Mouse (Mus musculus): ENCODE measurements around the gene Sf3b3. TPM values are rescaled to one million over a fixed set of nuclear protein-coding genes. Genes with fewer than 3 reads are reported as not detected.

Sf3b3 gene
- polyA plus RNA-seq, 1 experiment, result 81.3 TPM

DNA sequence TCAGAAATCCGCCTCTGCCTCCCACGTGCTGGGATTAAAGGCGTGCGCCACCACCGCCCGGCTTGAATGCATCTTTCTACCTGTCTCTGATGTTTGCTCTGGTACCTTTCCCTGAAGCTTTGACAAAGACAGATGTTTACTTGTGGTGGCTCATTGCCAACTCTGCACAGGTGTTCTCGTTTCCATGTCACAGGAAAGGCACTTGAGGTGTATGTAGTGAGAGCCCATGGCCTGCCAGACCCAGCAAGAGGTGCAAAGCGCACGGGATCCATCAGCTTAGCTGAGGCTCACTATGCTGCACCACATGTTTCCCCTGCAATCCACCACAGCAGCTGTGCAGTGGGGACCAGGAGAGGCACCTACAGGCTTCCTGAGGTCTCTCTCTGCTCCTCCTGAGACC is 42.7 kb downstream of the Sf3b3 start:
- TF ChIP-seq POLR2A (IDR thresholded peaks at IDR 0.05; ENCODE audit: borderline replicate concordance, extremely low read depth, insufficient read depth, insufficient read length, poor library complexity, severe bottlenecking), result no peak
- no peak for TF ChIP-seq CTCF (IDR thresholded peaks at IDR 0.05; ENCODE audit: borderline replicate concordance, extremely low read depth, insufficient read depth, insufficient read length)
- no peak for DNase-seq (ENCODE audit: low read depth)

DNA sequence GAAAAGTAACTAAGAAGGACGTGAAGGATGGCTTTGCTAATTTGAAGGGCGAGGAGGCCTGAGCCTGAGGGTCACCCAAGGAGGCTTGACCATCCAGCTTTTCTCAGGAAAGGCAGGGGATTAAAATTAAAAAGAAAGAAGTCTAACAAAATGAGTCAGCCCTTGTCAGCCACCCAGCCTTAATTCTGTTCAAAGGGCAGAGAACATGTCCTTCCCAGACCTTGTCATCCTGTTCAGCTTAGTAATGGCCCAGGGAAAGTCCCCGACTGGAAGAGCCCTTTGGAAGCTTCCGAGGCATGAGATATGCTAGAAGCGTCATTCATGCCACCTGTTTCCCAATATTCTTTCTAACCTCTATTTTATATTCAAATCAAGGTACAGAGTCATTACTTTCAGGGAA is 43.6 kb downstream of the Sf3b3 start:
- TF ChIP-seq POLR2A (IDR thresholded peaks at IDR 0.05; ENCODE audit: borderline replicate concordance, extremely low read depth, insufficient read depth, insufficient read length, poor library complexity, severe bottlenecking) (no peak), CTCF (IDR thresholded peaks at IDR 0.05; ENCODE audit: borderline replicate concordance, extremely low read depth, insufficient read depth, insufficient read length) (no peak)

DNA sequence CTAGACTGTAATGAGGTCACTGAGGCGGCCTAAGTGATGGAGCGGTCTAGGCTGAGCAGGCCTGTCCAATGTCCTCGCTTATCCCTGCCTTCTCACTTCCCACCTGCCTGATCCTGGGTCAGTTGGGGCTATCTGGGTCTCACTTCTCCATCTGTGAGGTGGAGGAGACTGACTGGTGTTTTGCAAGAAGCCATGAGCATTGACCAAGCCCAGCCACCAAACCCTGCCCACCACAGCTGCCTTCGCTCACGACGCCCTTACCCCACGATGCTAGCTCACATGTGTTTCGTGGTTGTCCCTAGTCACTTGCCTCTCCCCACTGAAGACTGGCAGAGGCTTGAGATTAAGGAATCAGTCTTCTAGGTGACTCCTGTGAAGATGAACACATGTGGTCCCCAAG is 49.5 kb downstream of the Sf3b3 start:
- DNase-seq (ENCODE audit: low read depth), result no peak
- TF ChIP-seq POLR2A (IDR thresholded peaks at IDR 0.05; ENCODE audit: borderline replicate concordance, extremely low read depth, insufficient read depth, insufficient read length, poor library complexity, severe bottlenecking), result no peak
- no peak for TF ChIP-seq CTCF (IDR thresholded peaks at IDR 0.05; ENCODE audit: borderline replicate concordance, extremely low read depth, insufficient read depth, insufficient read length)

More for the DNA sequence above, 43.6 kb downstream of the Sf3b3 start:
- DNase-seq (ENCODE audit: low read depth), result no peak

DNA sequence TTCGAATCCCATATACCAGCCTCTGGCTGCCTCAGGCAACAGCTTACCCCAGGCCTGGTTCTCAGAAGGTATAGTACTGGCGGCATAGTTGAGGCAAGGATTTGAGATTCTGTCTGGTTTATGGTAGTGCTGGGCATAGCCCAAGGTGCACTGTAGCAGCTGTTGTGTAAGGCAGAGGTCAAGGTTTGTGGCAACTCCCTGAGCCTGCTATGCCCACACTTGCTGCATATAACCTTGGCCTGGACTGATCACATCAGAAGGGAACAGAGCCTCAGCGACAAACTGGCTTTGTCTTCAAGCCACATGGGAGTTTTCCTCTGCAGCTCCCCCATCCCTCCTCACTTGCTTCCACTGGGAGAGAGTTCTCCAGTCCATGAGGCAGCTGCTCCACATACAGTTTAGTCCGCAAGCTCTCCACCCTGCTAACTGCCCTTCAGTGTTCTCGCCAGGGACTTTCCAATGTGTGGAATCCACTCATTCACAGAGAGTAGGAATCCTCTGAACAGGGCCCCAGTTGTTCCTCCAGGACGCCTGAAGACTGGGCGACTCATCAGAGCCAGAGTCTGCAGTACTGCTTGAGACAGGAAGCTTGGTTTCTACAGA is 52.1 kb downstream of the Sf3b3 start:
- TF ChIP-seq CTCF (IDR thresholded peaks at IDR 0.05; ENCODE audit: borderline replicate concordance, extremely low read depth, insufficient read depth, insufficient read length), result no peak
- no peak for DNase-seq (ENCODE audit: low read depth)

DNA sequence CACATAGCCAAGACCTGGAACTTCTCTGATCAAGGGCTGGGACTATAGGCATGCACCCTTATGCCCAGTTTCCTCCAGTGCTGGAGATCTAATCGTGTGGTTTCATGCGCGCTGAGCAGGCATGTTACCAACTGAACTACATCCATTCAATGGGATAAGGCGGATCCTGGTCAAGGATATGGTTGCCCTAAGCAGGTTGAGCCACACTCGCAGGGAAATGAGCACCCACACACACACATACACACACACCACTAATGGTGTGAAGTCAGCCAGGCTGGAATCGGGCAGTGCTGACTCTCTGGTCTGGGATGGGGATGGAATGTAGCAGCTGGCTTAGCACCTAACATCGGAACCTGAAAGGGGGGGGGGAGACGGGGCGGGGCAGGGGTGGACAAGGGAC is 52.7 kb downstream of the Sf3b3 start:
- DNase-seq (ENCODE audit: low read depth), result no peak
- TF ChIP-seq CTCF (IDR thresholded peaks at IDR 0.05; ENCODE audit: borderline replicate concordance, extremely low read depth, insufficient read depth, insufficient read length) (no peak), POLR2A (IDR thresholded peaks at IDR 0.05; ENCODE audit: borderline replicate concordance, extremely low read depth, insufficient read depth, insufficient read length, poor library complexity, severe bottlenecking) (no peak)

DNA sequence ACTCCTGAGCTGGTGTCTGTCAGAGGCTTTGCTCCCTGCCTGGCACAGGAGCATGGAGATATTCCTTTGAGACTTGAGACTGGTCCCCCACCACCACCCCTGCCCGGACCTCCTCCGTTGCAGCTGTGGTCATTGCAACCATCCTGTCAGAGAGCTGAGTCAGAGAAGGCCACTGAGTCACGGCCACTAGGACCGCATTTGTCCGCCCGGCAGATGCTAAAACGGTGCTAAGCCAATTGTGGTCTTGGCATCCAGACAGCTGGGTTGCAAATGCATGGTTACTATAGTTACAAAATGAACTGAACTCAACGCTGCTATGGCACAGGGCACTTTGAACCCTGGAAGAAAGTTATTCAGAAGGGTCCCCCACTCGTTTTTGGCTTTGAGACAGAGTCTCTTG is 53.1 kb downstream of the Sf3b3 start:
- TF ChIP-seq POLR2A (IDR thresholded peaks at IDR 0.05; ENCODE audit: borderline replicate concordance, extremely low read depth, insufficient read depth, insufficient read length, poor library complexity, severe bottlenecking) (no peak), CTCF (IDR thresholded peaks at IDR 0.05; ENCODE audit: borderline replicate concordance, extremely low read depth, insufficient read depth, insufficient read length) (no peak)
- peak; percentile 6 for DNase-seq (ENCODE audit: low read depth)

DNA sequence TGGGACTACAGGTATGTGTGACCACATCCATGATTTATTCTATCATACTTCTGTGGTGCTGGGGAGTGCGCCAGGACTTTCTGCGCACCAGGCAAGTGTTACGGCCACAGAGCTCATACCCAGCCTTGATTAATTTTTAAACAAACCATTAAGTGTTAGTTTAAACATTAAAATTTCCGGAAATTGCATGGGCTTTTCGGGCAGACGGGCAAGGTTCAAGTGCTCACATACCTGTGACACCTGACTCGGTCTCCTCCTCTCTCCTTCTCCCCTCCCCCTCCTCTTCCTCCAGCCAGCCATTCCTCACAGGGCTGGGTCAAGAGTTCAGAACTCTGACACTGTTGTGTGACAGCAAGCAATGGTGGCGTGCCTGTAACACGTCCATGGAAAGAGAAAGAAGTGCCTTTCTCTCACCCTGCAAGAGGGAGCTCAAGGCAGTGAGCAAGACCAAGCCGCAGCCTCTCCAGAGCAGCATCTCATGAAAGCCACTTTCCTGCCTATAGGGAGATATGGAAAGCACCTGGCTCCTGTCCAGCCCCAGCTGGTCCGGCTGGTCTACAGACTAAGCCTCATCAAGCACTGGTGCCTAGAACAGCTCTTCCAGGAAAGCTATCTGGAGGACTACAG is 53.9 kb downstream of the Sf3b3 start:
- TF ChIP-seq POLR2A (IDR thresholded peaks at IDR 0.05; ENCODE audit: borderline replicate concordance, extremely low read depth, insufficient read depth, insufficient read length, poor library complexity, severe bottlenecking) (no peak), CTCF (IDR thresholded peaks at IDR 0.05; ENCODE audit: borderline replicate concordance, extremely low read depth, insufficient read depth, insufficient read length) (no peak)
- DNase-seq (ENCODE audit: low read depth), result peak; percentile 57

DNA sequence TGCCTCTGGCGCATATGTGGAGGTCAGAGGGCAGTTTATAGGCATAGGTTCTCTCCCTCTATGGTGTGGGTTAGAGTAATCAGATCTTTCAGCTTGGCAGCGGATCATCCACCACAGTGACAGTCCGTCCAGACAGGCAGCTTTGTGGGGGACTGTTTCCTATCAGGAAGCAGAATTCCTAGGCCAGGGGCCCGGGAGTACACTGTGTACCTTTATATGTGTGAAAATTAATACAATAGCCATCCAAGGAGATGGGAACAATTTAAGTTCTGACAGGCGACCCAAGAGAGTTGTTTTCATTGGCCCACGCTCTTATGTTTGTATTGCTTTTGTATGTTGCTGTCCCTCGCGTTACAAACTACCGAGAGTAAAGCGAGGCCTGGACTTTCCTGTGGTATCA is 55.4 kb downstream of the Sf3b3 start:
- no peak for TF ChIP-seq POLR2A (IDR thresholded peaks at IDR 0.05; ENCODE audit: borderline replicate concordance, extremely low read depth, insufficient read depth, insufficient read length, poor library complexity, severe bottlenecking)
- TF ChIP-seq CTCF (IDR thresholded peaks at IDR 0.05; ENCODE audit: borderline replicate concordance, extremely low read depth, insufficient read depth, insufficient read length), result no peak
- no peak for DNase-seq (ENCODE audit: low read depth)

DNA sequence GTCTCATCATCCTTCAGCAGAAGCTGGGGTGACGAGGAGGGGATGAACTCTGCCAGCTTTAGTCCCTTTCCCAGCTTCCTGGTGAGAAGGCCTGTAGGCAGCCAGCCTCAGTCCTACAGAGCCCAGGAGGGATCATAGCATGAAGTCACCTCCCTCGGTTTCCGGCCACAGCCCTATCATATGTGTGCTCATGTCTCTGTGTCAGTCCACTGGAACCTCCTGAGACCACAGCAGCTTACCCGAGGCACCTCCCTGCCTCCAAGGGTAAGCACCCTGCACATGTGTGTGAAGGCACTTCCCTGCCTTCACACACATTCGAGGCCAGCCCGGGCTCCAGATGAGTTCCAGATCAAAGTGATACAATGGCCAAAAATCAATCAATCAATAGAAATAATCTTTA is 56.3 kb downstream of the Sf3b3 start:
- TF ChIP-seq POLR2A (IDR thresholded peaks at IDR 0.05; ENCODE audit: borderline replicate concordance, extremely low read depth, insufficient read depth, insufficient read length, poor library complexity, severe bottlenecking) (no peak), CTCF (IDR thresholded peaks at IDR 0.05; ENCODE audit: borderline replicate concordance, extremely low read depth, insufficient read depth, insufficient read length) (no peak)
- no peak for DNase-seq (ENCODE audit: low read depth)

DNA sequence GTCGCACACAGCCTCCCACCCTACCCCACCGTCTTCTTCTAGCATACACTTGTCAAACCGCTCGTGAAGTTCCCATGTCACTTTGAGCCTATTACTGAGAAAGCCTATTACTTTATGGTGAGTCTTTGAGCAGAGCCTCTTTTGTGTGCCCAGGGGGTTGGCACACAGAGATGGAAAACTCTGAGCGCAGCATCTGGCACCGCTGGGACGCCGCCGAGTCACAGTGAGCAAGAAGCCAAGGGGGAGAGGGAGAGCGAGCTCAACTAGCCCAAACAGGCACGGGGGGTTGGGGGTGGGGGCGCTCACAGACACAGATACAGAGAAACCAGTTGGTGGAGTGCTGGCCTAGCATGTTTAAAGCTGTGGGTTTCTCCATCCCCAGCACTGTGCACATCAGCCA is 57.0 kb downstream of the Sf3b3 start:
- DNase-seq (ENCODE audit: low read depth), result peak; percentile 5
- TF ChIP-seq CTCF (IDR thresholded peaks at IDR 0.05; ENCODE audit: borderline replicate concordance, extremely low read depth, insufficient read depth, insufficient read length), result no peak
- no peak for TF ChIP-seq POLR2A (IDR thresholded peaks at IDR 0.05; ENCODE audit: borderline replicate concordance, extremely low read depth, insufficient read depth, insufficient read length, poor library complexity, severe bottlenecking)

DNA sequence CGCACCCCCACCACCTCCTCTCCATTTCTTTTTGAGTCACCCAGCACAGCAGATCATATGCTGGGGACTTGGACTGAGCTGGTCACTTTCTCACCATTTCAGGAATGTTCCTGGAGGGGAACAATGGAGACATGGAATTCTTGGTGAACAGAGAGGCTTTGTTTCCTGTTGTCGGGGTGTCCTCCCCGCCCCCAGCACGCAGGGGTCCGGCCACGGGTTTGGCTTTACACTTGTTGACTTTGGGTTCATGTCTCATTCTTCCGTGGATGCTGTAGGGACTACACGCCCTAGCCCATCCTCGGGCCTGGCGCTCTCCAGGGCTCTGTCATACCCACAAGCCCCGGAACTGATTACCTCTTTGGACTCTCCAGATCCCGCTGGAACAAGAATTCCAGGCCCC is 57.6 kb downstream of the Sf3b3 start:
- no peak for DNase-seq (ENCODE audit: low read depth)
- TF ChIP-seq CTCF (IDR thresholded peaks at IDR 0.05; ENCODE audit: borderline replicate concordance, extremely low read depth, insufficient read depth, insufficient read length) (no peak), POLR2A (IDR thresholded peaks at IDR 0.05; ENCODE audit: borderline replicate concordance, extremely low read depth, insufficient read depth, insufficient read length, poor library complexity, severe bottlenecking) (no peak)

DNA sequence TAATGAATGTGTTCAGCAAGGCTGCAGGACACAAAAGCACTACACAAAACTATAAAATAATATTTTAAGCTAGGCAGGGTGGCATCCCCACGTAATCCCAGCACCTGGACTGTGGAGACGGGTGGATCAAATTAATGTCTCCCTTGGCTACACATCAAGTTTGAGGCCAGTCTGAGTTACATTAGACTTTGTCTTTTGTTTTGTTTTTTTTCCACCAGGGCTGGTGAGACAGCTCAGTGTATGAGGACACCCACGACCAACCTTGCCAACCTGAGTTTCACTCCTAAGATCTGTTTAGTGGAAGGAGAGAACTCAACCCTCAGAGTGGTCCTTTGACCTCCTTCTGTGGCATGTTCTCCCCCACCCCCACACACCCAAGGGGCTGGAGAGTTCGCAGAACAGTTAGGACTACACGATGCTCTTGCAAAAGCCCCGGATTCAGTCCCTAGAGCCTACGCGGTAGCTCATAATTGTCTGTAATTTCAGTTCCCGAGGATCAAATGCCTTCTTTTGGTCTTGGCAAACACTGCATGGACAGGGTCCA is 59.1 kb downstream of the Sf3b3 start:
- TF ChIP-seq CTCF (IDR thresholded peaks at IDR 0.05; ENCODE audit: borderline replicate concordance, extremely low read depth, insufficient read depth, insufficient read length), result no peak
- TF ChIP-seq POLR2A (IDR thresholded peaks at IDR 0.05; ENCODE audit: borderline replicate concordance, extremely low read depth, insufficient read depth, insufficient read length, poor library complexity, severe bottlenecking), result no peak
- DNase-seq (ENCODE audit: low read depth), result no peak
